Mouse (Mus musculus) intestine, embryonic 15.5 days (tissue): Measurements from ENCODE around the gene Zfp740. TPM values are rescaled to one million over a fixed set of nuclear protein-coding genes. Genes with fewer than 3 reads are reported as not detected.
"Not testable (repeated sequence)": the region's sequence is repeated elsewhere in the genome, so short reads cannot be mapped to it uniquely, and the experiment has no call there.

Experiments
- ATAC-seq: fragments of 200-750 bp; cut with Nextera tagmentation; 2 replicates; pipeline ENCODE4 v1.8.0; 2017; ENCODE audit warnings: moderate TSS enrichment, moderate library complexity
- H3K27ac ChIP-seq: fragments of 300-500 bp; sonication (generic); 2 replicates; pipeline ENCODE4 v1.5.1; 2015; ENCODE audit warnings: mild to moderate bottlenecking, inconsistent platforms
- H3K27me3 ChIP-seq: fragments of 300-500 bp; sonication (generic); replicated peaks from 2 replicates; pipeline ENCODE4 v1.6.1; 2015; ENCODE audit warnings: inconsistent platforms
- H3K36me3 ChIP-seq: fragments of 300-500 bp; sonication (generic); 2 replicates; pipeline ENCODE4 v1.6.1; 2015; ENCODE audit warnings: inconsistent platforms
- H3K4me1 ChIP-seq: fragments of 300-500 bp; sonication (generic); replicated peaks from 2 replicates; pipeline ENCODE4 v1.6.1; 2015; ENCODE audit warnings: inconsistent platforms
- H3K4me2 ChIP-seq: fragments of 300-500 bp; sonication (generic); replicated peaks from 2 replicates; pipeline ENCODE4 v1.6.1; 2015; ENCODE audit warnings: mild to moderate bottlenecking, inconsistent platforms
- H3K4me3 ChIP-seq: fragments of 300-500 bp; sonication (generic); replicated peaks from 2 replicates; pipeline ENCODE4 v1.5.1; 2015; ENCODE audit warnings: inconsistent platforms
- H3K9ac ChIP-seq: fragments of 300-500 bp; sonication (generic); 2 replicates; pipeline ENCODE4 v1.6.1; 2015; ENCODE audit warnings: inconsistent platforms
- H3K9me3 ChIP-seq: fragments of 300-500 bp; sonication (generic); 2 replicates; pipeline ENCODE4 v1.6.1; 2016; ENCODE audit warnings: inconsistent platforms
- WGBS: fragments of 180-500 bp; shearing (Covaris S2); methylation state at CpG from one replicate; pipeline ENCODE4 v1.1.7; 2015; 5-methylcytosine and 5-hydroxymethylcytosine counted together
- polyA plus RNA-seq: library from polyadenylated mRNA; unstranded; fragments of >200 nt; fragmentation: Nextera tagmentation; extraction: Ambion mirVana; gene quantifications from 2 replicates; pipeline ENCODE4 v1.2.1, GENCODE M21; 2015

Zfp740 gene
- polyA plus RNA-seq, 1 experiment from 2014 or later: 44.1 TPM

GRCm38 (mm10) chr15:102216459-102217228 is 13.6 kb downstream of the Zfp740 start:
- Histone ChIP-seq H3K36me3 (peaks cover 21% of the 10 kb centered on the region), H3K27ac (no peak overlapping the region), H3K9me3 (no peaks in the 10 kb centered on the region), H3K4me1 (no peaks in the 10 kb centered on the region), H3K4me3 (no peak overlapping the region), H3K9ac (no peak overlapping the region), H3K4me2 (no peak overlapping the region), H3K27me3 (no peaks in the 10 kb centered on the region)
- 81% methylated on average over 16 of the region's 16 CpGs for WGBS
- ATAC-seq: no peak

GRCm38 (mm10) chr15:102217325-102217724 is 14.3 kb downstream of the Zfp740 start:
- no peak overlapping the region for H3K9ac ChIP-seq
- no peaks in the 10 kb centered on the region; the same call in 1 of the 2 replicates for H3K4me1 ChIP-seq
- H3K4me3 ChIP-seq: no peak overlapping the region
- H3K36me3 ChIP-seq: peaks cover 15% of the 10 kb centered on the region; the same call in 1 of the 2 replicates
- WGBS: 82% methylated on average over 7 of the region's 7 CpGs
- ATAC-seq: 0 out of 2 replicates have a peak, but pooled peaks have one; percentile 3
- H3K27me3 ChIP-seq: no peaks in the 10 kb centered on the region
- no peak overlapping the region for H3K4me2 ChIP-seq
- no peaks in the 10 kb centered on the region for H3K9me3 ChIP-seq
- H3K27ac ChIP-seq: no peak overlapping the region

- no peak overlapping the region for H3K27ac ChIP-seq
- H3K4me1 ChIP-seq: peaks cover 10% of the 10 kb centered on the region
- H3K4me2 ChIP-seq: no peak overlapping the region
- H3K27me3 ChIP-seq: peaks cover 5% of the 10 kb centered on the region; the same call in 1 of the 2 replicates
- H3K9ac ChIP-seq: no peak overlapping the region
- H3K4me3 ChIP-seq: no peak overlapping the region
- no peaks in the 10 kb centered on the region for H3K9me3 ChIP-seq
- ATAC-seq: no peak
- 59% methylated on average over 10 of the region's 10 CpGs for WGBS
- H3K36me3 ChIP-seq: no peaks in the 10 kb centered on the region
Measured at GRCm38 (mm10) chr15:102222386-102222785, 19.3 kb downstream of the Zfp740 start.

GRCm38 (mm10) chr15:102224186-102224991 is 21.3 kb downstream of the Zfp740 start:
- Histone ChIP-seq H3K4me2 (peak overlapping the region; percentile 97), H3K9me3 (no peaks in the 10 kb centered on the region), H3K4me3 (peak overlapping the region; percentile 43), H3K27me3 (peaks cover 5% of the 10 kb centered on the region; the same call in 1 of the 2 replicates), H3K9ac (peak overlapping the region; percentile 52), H3K4me1 (peaks cover 10% of the 10 kb centered on the region), H3K36me3 (no peaks in the 10 kb centered on the region), H3K27ac (no peak overlapping the region)
- peak; percentile 94 for ATAC-seq
- WGBS: 3% methylated on average over 41 of the region's 43 CpGs

- H3K27me3 ChIP-seq: peaks cover 5% of the 10 kb centered on the region; the same call in 1 of the 2 replicates
Measured at GRCm38 (mm10) chr15:102224992-102225617, 22.1 kb downstream of the Zfp740 start.

GRCm38 (mm10) chr15:102225619-102226018 is 22.6 kb downstream of the Zfp740 start:
- H3K36me3 ChIP-seq, H3K9me3 ChIP-seq, H3K9ac ChIP-seq, H3K27me3 ChIP-seq, H3K27ac ChIP-seq, ATAC-seq, H3K4me2 ChIP-seq, H3K4me3 ChIP-seq: not testable (repeated sequence)
- 71% methylated on average over 6 of the region's 6 CpGs for WGBS
- H3K4me1 ChIP-seq: peaks cover 10% of the 10 kb centered on the region

More at GRCm38 (mm10) chr15:102224992-102225617, 22.1 kb downstream of the Zfp740 start:
- H3K27ac ChIP-seq: no peak overlapping the region
- peak; percentile 37; the same call in 1 of the 2 replicates for ATAC-seq
- 11% methylated on average over 21 of the region's 21 CpGs for WGBS
- H3K36me3 ChIP-seq: no peaks in the 10 kb centered on the region
- peaks cover 10% of the 10 kb centered on the region for H3K4me1 ChIP-seq
- peak overlapping the region; percentile 43 for H3K4me3 ChIP-seq
- H3K9me3 ChIP-seq: no peaks in the 10 kb centered on the region
- peak overlapping the region; percentile 52 for H3K9ac ChIP-seq
- peak overlapping the region; percentile 97 for H3K4me2 ChIP-seq

GRCm38 (mm10) chr15:102230408-102231321 is 27.6 kb downstream of the Zfp740 start:
- Histone ChIP-seq H3K27me3 (no peaks in the 10 kb centered on the region), H3K4me3 (no peak overlapping the region), H3K4me2 (no peak overlapping the region), H3K27ac (no peak overlapping the region), H3K36me3 (no peaks in the 10 kb centered on the region), H3K9ac (no peak overlapping the region), H3K4me1 (peaks cover 28% of the 10 kb centered on the region), H3K9me3 (no peaks in the 10 kb centered on the region)
- no peak for ATAC-seq
- WGBS: 84% methylated on average over 17 of the region's 17 CpGs

- H3K27ac ChIP-seq: no peak within 1 kb of the TSS
- ATAC-seq: peak; percentile 25; the same call in 1 of the 2 replicates
- H3K4me3 ChIP-seq: no peak within 1 kb of the TSS
- H3K4me2 ChIP-seq: peak within 1 kb of the TSS; percentile 35
- no peaks in the 10 kb centered on the region for H3K27me3 ChIP-seq
- no peaks in the 10 kb centered on the region for H3K36me3 ChIP-seq
- 32% methylated on average over 6 of the region's 6 CpGs for WGBS
- peaks cover 34% of the 10 kb centered on the region for H3K4me1 ChIP-seq
- no peak within 1 kb of the TSS for H3K9ac ChIP-seq
- H3K9me3 ChIP-seq: no peaks in the 10 kb centered on the region
Measured at GRCm38 (mm10) chr15:102231748-102232147, 28.7 kb downstream of the Zfp740 start, which contains the start of gene Itgb7. TSS of gene Itgb7 (minus strand) at chr15:102231944.

- 83% methylated on average over 7 of the region's 7 CpGs for WGBS
- no peaks in the 10 kb centered on the region for H3K9me3 ChIP-seq
- no peak overlapping the region for H3K9ac ChIP-seq
- H3K27ac ChIP-seq: no peak overlapping the region
- no peak overlapping the region for H3K4me3 ChIP-seq
- no peak for ATAC-seq
- H3K4me2 ChIP-seq: no peak overlapping the region
- H3K27me3 ChIP-seq: no peaks in the 10 kb centered on the region
- peaks cover 34% of the 10 kb centered on the region for H3K4me1 ChIP-seq
- H3K36me3 ChIP-seq: no peaks in the 10 kb centered on the region
Measured at GRCm38 (mm10) chr15:102232764-102233163, 29.7 kb downstream of the Zfp740 start.

GRCm38 (mm10) chr15:102233896-102234295 is 30.8 kb downstream of the Zfp740 start:
- H3K4me1 ChIP-seq: peaks cover 34% of the 10 kb centered on the region
- H3K4me2 ChIP-seq: no peak overlapping the region
- no peak overlapping the region for H3K4me3 ChIP-seq
- no peak for ATAC-seq
- 4% methylated on average over 2 of the region's 2 CpGs for WGBS
- no peaks in the 10 kb centered on the region for H3K27me3 ChIP-seq
- no peak overlapping the region for H3K9ac ChIP-seq
- 0 out of 2 replicates have a peak overlapping the region, but pooled peaks have one; percentile 76 for H3K27ac ChIP-seq
- H3K36me3 ChIP-seq: no peaks in the 10 kb centered on the region
- H3K9me3 ChIP-seq: no peaks in the 10 kb centered on the region

- no peaks in the 10 kb centered on the region for H3K9me3 ChIP-seq
- peak overlapping the region; percentile 21 for H3K4me3 ChIP-seq
- H3K36me3 ChIP-seq: no peaks in the 10 kb centered on the region
- ATAC-seq: peak; percentile 84
- peak overlapping the region; percentile 32 for H3K9ac ChIP-seq
- WGBS: 21% methylated on average over 21 of the region's 21 CpGs
- H3K27ac ChIP-seq: peak overlapping the region; percentile 76
- H3K4me1 ChIP-seq: peaks cover 37% of the 10 kb centered on the region
- no peaks in the 10 kb centered on the region for H3K27me3 ChIP-seq
- peak overlapping the region; percentile 43 for H3K4me2 ChIP-seq
Measured at GRCm38 (mm10) chr15:102235371-102236027, 32.5 kb downstream of the Zfp740 start.
